Mouse (Mus musculus) lung, adult 18-20 months (tissue): ENCODE measurements around the gene E130218I03Rik.
"Not testable (repeated sequence)": the region's sequence is repeated elsewhere in the genome, so short reads cannot be mapped to it uniquely, and the experiment has no call there.

Source experiments
- DNase-seq, 2 experiments: peaks; one replicate each; pipeline ENCODE4 v3.0.0; 2022; ENCODE audit warnings: mixed read lengths in 2 of 2

The E130218I03Rik gene

DNA sequence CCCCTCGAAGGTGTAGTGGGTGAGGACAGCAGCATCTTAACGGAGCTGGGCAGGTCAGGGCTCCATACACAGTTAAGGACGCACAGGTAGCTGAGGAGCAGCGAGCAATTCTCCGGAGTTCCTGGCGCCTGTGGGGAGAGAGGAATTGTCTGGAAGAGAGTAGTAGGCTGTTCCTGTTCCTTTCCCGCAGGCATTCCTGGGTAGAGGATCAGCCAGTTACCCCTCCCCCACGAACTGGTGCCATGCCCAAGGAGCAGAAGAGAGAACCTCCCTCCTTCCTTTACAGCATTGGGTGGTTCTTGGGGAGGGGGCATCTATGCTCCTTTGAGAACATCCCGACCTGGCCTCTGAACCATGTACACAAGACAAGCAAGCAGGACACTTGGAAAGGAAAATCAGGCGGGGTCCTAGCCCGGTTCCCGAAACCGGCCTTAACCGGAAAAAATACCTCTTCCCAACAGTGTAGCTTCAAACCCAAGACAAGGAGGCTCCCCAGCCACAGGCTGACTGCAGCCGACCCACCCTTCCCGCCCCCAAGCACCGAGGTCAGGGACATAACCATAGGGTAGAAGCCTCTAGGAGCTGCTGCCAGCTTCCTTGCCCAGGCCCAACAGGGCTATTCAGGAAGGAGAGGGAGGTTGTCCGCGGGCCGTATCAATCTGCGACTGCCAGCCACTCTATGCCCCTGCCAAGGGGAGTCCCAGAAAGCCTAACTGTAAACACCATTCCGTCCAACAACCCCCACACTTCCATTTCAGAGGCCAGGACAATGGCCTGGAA, 8.9 kb downstream of the E130218I03Rik start:
- DNase-seq, result peak; percentile 45 to 54

DNA sequence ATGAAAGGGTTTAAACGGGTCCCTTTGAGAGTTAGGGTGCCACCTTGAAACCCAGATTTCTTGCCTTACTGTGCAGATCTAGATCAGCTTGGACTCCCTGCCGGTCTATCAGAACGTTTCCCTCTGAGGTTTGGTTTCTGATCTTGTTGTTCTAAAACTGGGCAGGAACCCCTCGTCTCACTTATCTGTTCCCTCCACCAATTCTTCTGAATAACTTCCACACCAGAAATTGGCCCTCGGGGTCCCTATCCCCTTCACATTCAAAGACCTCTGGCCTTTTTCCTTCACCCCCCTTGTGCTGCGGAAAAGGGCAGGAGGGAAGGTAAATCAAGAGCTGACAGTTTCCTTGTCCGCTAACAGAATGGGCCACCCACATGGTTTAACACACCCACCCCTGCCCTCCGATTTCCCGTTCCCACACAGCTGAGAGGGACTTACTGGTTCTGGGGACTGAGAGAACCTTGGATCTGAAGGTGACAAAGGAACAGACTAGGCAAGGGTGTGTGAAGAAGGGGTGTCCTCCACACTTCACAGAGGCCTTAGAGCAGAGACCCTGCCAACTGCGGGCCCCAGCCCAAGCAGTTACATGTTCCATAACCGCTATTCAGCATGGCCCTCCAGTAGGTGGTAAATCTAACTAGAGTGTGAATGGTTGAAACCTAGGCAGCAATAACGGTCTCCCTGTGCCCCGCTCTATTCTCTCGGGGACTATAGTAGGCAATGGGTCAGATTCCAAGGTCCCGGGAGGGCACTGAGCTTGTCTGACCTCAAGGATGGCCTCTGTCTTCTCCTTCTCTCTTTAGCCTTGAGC, 9.7 kb downstream of the E130218I03Rik start:
- no peak for DNase-seq

DNA sequence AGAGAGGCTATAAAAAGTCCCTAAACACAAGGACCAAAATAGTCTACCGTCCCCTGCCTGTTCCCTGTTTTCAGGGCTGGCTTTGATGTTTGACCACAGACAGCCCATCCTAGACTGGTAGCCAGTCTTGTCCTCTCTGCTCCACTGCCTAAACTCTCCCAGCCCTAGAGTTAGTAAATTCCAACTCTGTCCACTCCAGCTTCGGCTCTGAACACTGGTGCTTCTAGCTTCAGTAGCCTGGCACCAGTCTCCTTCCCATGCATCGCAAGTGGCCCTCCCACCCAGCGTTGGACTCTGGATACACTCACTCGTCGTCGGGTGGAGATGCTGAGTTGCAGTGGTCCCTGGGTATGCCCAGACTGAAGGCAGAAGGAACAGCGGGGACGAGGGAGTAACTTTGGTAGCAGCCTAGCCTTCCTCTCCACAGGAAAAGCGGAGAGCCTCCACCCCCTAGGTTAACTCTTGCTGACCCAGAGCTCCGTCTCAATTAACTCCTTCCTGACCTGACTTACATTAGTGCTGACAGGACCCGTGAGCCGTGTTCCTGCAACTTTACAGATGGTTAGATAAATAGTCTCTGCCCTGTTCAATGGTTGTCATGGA, 10.4 kb downstream of the E130218I03Rik start, which contains the start of gene Grrp1:
TSS of gene Grrp1 (minus strand) at position 385 of the 603 bp plus-strand sequence.
- peak in 1 of 2 experiments; percentile 27 for DNase-seq

DNA sequence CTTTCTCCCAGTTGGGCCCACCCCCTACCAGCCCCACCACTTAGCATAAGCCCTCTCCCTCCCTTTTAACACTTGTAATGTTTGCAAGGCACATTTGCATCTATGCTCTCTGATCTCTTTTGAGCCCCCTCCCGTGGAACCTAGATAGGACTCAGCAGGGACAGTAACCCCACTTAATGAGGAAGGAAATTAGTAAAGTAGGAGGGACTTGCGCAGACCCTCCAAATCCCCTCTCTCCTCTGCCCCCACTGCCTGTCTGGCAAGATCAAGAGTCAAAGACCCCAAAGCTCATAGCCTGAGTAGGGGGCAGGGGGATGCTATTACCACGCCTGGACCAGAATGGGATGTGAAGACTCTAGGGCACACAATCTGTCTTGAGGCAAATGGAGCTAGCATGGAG, 11.4 kb downstream of the E130218I03Rik start:
- DNase-seq, result no peak

DNA sequence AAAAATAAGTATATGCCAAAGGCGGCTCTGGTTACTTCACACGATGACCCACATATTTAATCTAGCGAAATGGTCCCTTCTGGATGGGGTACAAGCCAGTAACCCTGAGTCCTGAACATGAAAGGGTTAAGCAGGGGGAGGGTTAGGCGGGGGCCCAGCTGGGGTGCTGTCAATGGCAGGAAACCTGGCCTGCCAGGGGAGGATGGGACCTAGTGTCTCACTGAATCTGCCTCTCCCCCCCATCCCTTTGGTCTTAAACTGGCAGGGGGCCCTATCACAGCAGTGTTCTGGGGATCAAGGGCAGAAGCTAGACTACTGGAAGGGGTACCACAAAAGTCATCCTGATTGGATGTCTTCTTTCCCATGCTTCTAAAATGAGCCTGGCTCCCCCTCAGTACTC, 12.4 kb downstream of the E130218I03Rik start:
- DNase-seq, result no peak

DNA sequence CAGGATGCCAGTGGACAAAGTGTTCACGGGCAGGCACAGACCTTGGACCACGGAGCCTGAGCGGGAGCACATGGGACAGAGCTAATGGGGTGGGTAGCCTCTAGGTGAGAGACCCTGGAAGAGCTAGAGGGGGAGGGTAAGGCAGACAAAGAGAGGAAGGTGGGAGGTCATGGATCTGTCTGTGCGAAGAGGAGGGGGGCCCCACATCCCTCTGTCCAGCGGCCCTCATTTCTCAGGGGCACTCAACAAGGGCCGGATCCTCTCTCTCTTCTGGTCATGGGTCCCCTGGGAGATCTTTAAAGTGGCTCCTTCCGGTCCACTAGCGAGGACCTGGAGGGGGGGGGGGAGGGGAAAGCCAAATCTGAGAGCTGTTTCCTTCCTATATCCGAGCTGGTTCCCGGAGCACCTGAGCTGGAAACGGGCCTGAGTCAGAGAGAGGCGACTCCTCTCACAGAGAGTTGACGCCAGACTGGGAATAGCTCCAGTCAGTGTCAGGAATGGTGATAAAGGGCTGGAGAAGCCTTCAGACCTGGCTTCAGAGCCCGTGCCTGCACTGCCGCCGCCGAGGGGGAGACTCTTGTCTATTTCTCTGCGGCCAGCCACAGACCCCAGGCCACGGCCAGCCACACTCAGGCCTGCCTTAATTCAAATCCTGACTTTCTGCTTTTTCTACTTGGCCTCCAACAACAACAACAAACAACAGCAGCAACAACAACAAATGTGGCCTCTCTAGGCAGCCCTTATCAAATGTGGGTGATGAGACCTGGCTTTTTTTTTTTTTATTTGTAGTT, 13.1 kb downstream of the E130218I03Rik start:
- no peak for DNase-seq

DNA sequence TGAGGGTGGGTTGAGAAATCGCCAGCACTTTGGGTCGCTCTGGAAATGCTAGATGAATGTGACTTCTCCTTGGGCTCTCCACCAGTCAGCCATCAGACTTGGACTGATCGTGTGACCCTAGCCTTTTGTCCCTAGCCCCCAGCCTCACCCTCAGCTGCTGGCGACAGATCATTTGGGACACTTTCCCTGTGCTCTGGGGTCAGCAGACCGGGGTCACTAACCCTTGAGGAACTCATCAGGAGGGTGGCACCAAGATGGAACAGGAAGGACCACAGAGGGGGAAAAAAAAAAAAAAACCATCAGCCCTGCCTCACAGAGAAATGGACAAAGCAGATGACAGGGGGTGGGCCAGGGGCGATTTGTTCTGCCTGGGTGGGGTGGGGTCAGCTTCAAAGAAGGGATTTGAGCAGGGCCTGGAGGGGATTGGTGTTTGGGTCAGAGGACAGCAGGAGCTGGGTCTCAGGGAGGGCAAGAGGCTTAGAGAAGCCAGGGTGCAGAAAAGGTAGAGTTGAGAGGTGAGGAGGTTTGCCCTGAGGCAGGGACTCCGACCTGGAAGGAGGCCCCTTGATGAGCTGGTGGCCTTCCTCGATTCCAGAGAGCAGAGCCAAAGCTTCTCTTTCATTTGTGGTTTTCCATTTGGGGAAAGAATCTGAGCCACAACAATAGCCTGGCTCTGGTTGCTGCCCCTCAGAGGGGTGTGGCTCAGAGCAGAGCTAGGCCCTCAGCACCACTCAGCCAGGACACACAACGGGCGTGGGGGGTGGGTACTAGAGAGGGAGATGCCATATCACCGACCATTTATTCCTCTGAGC, 13.9 kb downstream of the E130218I03Rik start:
- DNase-seq, result no peak

DNA sequence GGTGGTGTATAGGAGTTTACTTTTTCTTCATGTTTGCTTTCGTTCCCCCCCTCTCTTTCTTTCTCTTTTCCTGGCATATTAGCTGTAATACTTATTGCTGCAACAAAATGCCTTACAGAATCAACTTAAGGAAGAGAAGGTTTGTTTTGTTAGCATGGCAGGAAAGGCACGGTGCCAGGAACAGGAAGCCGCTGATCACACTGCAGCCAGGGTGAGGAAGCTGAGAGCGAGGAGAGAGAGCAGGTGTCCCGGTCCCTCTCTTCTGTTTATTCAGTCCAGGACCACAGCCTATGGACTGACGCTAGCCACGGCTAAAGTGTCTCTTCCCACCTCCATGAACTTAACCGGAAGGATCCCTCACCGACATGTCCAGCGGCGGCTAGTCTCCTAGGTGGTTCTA, 14.9 kb downstream of the E130218I03Rik start:
- DNase-seq, result peak; percentile 34 to 46

DNA sequence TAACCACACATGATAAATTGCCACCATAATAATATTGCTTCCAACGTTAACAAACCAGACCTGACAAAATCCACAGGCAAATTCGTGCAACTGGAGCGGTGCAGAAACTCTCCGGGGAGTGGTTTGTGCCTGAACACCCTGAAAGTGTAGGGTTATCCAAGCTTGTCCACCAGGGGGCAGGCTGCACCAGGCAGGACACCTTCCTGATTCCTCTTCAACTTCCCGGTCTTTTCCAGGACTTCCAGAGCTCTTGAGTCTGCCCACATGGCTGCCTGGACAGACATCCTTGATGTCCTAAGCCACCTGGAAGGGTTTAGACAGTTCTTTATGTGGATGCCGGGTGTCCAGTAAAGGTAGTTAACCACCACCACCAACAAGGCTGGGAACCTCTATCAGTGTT, 19.7 kb downstream of the E130218I03Rik start:
- peak; percentile 48 to 71 for DNase-seq

DNA sequence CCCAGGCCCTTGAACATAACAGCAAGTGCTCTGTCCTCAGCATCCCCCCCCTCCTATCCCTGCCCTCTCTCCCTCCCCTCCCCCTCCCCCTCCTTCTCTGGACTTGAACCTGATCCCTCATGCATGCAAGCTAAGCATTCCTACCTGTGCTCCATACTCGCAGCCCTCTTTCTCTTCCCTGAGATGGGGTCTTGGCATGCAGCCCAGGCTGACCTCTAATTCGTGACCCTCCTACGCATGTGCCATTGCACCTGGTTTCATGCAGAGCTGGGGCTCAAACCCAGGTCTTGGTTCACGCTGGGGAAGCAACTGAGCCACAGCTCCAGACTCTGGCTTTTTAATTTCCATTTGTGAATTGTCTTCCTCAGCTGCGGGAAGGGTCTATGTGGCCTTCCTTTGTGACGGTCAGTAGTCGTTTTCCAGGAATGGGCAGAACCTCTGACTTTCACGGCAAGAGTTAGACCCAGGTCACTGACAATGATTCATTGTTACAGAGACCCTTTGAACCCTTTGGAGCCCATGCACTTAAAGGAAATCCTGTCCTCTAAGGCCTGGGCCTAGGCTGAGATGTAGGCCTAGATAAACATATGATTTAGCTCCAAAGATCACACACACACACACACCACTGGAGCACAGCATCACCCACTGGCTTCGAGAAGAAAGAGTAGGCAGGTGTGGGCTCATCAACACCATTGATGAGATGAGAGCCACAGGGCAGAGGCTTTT, 22.6 kb downstream of the E130218I03Rik start:
- DNase-seq, result no peak

DNA sequence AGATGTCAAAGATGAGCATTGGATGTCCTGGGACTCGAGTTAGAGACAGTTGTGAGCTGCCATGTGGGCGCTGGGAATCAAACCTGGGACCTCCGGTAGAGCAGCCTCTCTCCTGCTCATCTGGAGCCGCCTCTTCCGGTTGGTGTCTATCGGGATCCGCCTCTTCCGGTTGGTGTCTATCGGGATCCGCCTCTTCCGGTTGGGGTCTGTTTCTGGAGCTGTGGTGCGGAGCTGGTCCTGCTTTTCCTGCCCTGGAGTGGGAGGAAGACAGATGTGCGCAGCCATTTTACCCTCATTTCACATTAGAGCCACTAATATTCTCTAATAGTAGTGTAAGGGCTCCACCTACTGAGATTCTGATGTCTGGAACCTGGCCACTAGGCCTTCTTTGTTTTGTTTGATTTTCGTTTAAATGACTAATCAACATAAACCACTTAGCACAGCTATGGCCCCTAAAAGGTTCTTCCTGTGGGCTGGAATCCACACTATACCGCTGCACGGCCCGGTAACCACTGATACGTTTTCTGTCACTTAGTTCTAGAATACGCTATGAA, 24.7 kb downstream of the E130218I03Rik start:
- no peak for DNase-seq

DNA sequence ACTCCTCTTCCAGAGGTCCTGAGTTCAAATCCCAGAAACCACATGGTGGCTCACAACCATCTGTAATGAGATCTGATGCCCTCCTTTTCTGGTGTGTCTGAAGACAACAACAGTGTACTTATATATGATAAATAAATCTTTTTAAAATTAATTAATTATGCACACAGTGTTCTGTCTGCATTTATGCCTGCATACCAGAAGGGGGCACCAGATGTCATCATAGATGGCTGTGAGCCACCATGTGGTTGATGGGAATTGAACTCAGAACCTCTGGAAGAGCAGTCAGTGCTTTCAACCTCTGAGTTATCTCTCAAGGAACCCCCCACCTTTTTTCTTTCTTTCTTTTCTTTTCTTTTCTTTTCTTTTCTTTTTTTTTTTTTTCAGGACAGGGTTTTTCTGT, 26.2 kb downstream of the E130218I03Rik start:
- DNase-seq, result not testable (repeated sequence)

DNA sequence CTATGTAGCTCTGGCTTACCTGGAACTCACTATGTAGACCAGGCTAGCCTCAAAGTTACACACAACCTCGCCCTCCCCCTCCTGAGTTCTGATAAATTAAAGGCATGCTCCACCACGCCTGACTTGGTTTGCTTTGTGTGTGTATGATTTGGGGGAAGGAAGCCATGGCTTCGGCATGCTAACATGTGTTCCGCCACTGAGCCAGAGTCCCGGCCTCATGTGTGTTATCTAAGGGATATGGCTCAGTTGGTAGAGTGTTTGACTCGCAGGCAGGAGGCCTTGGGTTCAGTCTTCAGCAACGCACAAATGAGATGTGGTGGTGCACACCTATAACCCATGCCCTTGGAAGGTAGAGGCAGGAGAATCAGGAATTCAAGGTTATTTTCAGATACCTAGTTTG, 28.5 kb downstream of the E130218I03Rik start:
- DNase-seq, result no peak

DNA sequence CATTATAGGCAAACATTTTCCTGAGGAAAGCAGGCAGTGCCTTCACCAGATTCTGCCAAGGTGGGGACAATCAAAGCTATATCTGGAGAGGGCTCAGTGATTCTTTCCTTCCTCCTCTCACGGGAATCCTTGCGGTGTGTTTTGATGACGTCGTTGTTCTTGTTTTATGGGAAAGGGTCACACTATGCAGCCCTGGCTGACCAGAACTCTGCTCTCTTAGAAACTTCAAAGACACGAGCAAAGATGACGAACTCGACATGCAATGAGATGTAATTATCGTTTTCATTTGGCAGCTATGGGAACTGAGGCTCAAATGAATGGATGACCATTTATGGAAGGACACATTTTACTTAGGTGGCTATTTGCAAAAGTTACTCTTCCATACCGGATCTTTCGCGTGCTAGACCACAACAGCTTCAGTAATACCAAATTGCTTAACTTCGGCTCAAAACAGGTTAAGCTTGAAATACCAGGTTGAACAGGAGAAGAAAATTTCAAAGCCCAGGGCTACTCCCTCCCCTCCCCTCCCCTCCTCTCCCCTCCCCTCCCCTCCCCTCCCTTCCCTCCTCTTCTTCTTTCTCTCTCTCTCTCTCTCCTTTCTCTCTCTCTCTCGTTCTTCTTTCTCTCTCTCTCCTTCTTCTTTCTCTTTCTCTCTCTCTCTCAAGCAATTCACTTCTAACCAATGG, 29.4 kb downstream of the E130218I03Rik start:
- no peak for DNase-seq

DNA sequence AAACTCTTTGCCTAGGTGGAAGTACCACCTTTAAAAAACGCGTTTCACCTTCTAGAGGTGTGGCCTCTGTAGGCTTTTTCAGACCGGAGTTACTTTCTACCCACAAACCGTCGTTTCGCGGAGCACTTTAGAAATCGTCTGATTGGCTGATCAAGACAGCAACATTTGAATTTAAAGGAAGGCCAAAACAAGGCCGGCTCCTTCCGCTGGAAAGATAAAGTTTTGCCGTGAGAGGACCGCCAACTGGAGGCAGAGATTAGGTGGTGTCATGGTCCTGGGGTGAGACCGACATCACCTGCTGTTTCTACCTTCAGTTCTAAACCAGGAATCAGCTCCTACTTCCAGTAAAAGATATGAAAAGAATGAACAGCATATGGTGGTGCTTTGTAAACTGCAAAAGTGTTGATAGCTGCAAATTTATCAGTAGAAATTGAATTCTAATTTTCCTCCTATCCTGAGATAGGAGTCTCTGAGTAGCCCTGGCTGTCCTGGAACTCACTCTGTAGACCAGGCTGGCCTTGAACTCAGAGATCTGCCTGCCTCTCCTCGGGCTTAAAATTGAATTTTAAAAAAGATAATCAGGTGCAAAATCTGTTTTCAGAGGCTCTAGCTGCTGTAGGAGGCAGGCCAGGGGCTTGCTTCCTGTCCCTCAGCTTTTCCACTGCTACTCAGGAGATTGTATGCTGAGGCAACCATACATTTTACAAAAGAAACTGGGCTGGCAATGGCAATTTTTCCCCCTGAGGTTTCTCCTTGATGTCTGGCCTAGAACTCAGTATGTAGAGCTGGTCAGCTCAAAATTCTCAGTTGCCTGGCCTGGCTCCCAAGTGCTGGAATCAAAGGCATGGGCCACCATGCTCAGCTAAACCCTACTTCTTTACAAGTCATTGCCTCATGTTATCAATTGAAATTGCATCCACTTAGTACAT, 30.2 kb downstream of the E130218I03Rik start:
- DNase-seq, result peak; percentile 38 to 54

DNA sequence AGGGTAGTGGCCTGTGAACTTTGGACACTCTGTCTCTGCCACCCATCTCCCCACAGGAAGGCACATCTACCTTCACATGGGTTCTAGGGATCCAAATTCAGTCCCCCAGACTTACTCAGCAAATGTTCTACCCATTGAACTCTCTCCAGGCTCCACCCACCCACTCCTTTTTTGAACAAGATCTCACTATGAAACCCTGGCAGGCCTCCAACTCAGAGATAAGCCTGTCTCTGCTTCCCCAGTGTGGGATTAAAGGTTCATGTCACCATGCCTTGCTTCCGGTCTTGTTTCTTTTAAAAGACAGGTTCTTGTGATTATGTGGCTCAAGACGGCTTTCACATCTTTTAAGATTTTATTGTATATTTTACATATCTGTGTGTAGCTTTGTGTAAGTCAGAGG, 41.5 kb downstream of the E130218I03Rik start:
- DNase-seq, result no peak

DNA sequence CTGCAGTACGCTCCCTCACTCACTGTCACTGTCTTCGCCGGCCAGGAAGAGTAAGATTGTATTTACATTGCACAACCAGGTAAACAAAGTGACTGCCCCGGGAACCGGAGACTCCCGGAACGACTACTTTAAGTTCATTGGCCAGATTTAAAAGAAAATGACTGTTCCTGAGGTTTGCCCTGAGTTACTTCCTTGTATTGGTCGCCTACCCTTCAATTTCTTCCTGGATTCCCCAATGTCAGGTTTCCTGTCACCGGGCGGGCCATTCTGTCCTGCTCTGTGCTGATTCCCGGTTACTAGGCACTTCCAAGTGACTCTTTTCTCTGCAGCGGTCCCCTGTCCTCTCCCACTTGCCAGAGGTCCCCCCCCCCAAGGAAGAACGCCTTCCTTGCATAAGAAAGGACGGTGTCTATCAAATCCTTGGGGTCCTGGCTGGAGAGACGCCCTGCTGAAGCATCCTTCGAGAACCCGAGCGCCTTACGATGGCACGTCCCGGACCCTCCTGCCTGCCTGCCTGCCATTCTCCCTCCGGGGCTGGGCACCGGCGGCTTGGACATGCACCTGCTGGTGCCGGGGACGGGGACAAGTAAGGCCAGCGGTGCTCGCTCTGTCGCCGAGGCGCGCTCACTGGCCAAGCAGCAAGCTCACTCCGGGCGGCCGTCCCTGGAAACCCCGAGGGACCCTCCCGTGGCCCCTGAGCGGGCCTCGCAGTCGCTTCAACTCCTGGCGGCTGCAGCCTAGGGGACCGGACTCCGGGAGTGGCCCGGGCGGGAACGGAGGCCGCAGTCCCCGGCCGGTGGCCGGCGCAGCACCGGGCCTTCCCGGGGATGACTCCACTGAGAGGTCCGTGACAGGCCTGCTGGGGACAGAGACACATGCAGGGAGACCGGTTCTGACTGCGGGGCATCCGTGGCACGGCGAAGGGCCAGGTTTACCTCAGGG, 43.0 kb downstream of the E130218I03Rik start:
- DNase-seq, result peak in 1 of 2 experiments; percentile 23

DNA sequence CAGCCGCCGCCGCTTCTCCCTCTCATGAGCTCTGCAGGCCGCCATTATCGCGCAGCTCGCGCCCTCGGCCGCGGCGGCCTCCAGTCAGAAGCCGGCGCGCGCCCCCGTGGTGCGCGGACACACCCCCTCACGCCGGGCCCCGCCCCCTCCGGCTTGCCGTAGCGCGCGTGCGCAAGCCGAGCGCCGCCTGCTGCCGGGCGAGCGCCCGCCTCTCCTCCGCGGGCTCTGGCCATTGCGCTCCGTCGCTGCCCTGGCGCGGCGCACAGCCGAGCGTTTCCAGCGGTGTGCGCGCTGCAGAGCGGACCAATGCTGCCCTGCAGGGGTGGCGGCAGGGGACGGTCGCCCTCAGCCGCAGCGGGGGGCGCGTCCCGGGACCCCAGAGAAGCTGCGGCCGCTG, 43.7 kb downstream of the E130218I03Rik start:
- DNase-seq, result peak; percentile 92 to 93
